Mouse (Mus musculus) midbrain, embryonic 11.5 days (tissue): ENCODE measurements around the gene Dpf1. TPM values are rescaled to one million over a fixed set of nuclear protein-coding genes. Genes with fewer than 3 reads are reported as not detected.

Experiments
- ATAC-seq: fragments of 200-750 bp; cut with Nextera tagmentation; 2 replicates; pipeline ENCODE4 v1.8.0; 2017; ENCODE audit warnings: moderate TSS enrichment, moderate library complexity; ENCODE audit not compliant: low FRiP score
- DNase-seq: peaks from one replicate; pipeline ENCODE4 v3.0.0; 2015; ENCODE audit warnings: low spot score; ENCODE audit errors: missing footprints
- H3K27ac ChIP-seq: fragments of 300-500 bp; sonication (generic); 2 replicates; pipeline ENCODE4 v1.5.1; 2014; ENCODE audit warnings: low read depth, low read length
- H3K27me3 ChIP-seq: fragments of 300-500 bp; sonication (generic); 2 replicates; pipeline ENCODE4 v1.6.1; 2014; ENCODE audit warnings: mild to moderate bottlenecking, low read length, moderate library complexity, mixed read lengths; ENCODE audit not compliant: control insufficient read depth, insufficient read depth
- H3K36me3 ChIP-seq: fragments of 300-500 bp; sonication (generic); 2 replicates; pipeline ENCODE4 v1.6.1; 2014; ENCODE audit warnings: mild to moderate bottlenecking, low read length, moderate library complexity, mixed read lengths; ENCODE audit not compliant: control insufficient read depth, insufficient read depth
- H3K4me1 ChIP-seq: fragments of 300-500 bp; sonication (generic); 2 replicates; pipeline ENCODE4 v1.6.1; 2014; ENCODE audit warnings: low read length; ENCODE audit not compliant: control insufficient read depth, insufficient read depth
- H3K4me2 ChIP-seq: fragments of 300-500 bp; sonication (generic); 2 replicates; pipeline ENCODE4 v1.6.1; 2014; ENCODE audit warnings: mild to moderate bottlenecking, moderate library complexity
- H3K4me3 ChIP-seq: fragments of 300-500 bp; sonication (generic); 2 replicates; pipeline ENCODE4 v1.5.1; 2014; ENCODE audit warnings: low read depth, low read length
- H3K9ac ChIP-seq: fragments of 300-500 bp; sonication (generic); 2 replicates; pipeline ENCODE4 v1.6.1; 2014; ENCODE audit warnings: low read length
- H3K9me3 ChIP-seq: fragments of 300-500 bp; sonication (generic); 2 replicates; pipeline ENCODE4 v1.6.1; 2016; ENCODE audit warnings: low read length; ENCODE audit not compliant: control insufficient read depth
- WGBS: fragments of 180-500 bp; shearing (Covaris S2); extraction: QIAGEN DNeasy Blood & Tissue Kit; methylation state at CpG from one replicate; pipeline ENCODE4 v1.1.7; 2014; 5-methylcytosine and 5-hydroxymethylcytosine counted together
- polyA plus RNA-seq: library from polyadenylated mRNA; unstranded; fragments of >200 nt; fragmentation: Nextera tagmentation; extraction: Ambion mirVana; gene quantifications from 2 replicates; pipeline ENCODE4 v1.2.1, GENCODE M21; 2014

Dpf1 gene
- polyA plus RNA-seq, 1 experiment from 2014 or later: 62.9 TPM

DNA sequence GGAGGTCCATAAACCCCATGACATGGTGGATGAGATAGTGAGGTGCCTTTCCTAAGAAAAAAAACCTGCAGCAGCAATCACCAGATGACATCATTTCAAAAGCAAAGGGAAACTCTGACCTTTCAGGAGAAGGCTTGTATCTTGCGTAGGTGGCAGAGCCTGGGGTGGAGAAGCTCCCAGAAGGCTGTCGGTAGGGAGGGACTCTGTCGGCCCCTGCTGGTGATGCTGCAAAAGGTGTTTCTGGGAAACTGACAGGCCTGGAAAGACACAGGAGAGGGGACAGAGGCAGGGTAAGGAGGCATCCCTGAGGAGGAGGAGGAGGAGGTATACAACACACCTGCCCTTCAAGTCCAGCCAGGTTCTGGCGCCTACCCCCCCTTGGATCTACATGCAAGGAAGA lies 60.3 kb downstream of the Dpf1 start:
- H3K27me3 ChIP-seq: no peaks in the 10 kb centered on the region
- peak; percentile 87 for DNase-seq
- H3K27ac ChIP-seq: no peak overlapping the region
- H3K4me3 ChIP-seq: no peak overlapping the region
- ATAC-seq: peak; percentile 72; the same call in 1 of the 2 replicates
- WGBS: 23% methylated on average over 4 of the region's 4 CpGs
- H3K36me3 ChIP-seq: peaks cover 3% of the 10 kb centered on the region
- no peak overlapping the region for H3K9ac ChIP-seq
- no peaks in the 10 kb centered on the region for H3K9me3 ChIP-seq
- no peak overlapping the region for H3K4me2 ChIP-seq
- H3K4me1 ChIP-seq: no peaks in the 10 kb centered on the region

DNA sequence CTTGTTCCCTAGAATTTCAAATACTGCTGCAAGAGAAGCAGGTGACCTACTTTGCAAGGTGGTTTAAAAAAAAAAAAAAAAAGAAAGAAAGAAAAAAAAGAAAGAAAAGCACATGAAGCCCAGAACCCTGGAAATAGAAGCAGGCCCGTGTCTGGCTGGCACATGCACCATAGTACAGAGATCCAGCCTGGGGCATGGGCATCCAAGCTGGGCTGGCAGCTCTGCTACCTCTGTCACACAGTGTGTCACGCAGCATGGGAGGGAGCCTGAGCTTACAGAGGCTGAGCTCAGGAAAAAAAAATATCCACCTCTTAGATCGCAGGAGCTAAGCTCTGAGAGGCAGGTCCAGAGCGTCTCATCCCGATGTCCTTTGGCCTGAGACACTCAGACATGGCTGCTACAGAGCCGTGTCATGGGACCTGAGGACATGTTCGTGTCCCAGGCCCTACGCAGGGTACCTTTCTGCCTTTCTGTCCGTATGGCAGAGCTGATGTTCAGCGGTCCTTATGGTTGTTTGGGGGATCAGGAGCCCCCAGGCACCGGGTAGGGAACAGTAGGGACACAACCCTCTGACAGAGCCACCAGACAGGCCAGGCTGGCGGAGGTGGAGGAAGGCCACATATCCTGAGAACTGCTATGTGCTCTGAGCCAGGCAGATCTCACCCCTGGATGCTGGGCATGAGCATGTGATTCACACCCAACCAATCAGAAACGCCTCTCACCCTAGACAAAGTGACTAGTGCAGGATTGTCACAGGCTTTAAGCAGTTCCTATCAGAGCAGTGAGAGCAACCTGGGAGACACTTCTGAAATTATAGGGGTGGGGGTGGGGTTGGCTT lies 63.6 kb downstream of the Dpf1 start:
- ATAC-seq (peak; percentile 74), DNase-seq (no peak)
- no peak overlapping the region; the same call in 1 of the 2 replicates for H3K9ac ChIP-seq
- H3K27ac ChIP-seq: no peak overlapping the region
- H3K4me1 ChIP-seq: no peaks in the 10 kb centered on the region
- no peak overlapping the region for H3K4me2 ChIP-seq
- WGBS: 83% methylated on average over 13 of the region's 13 CpGs
- no peaks in the 10 kb centered on the region for H3K9me3 ChIP-seq
- no peaks in the 10 kb centered on the region for H3K27me3 ChIP-seq
- H3K36me3 ChIP-seq: peaks cover 3% of the 10 kb centered on the region
- H3K4me3 ChIP-seq: no peak overlapping the region

Other genes with a start within 250 kb of the Dpf1 start
- gene Ryr1, start 178.8 kb upstream of the Dpf1 start, polyA plus RNA-seq: 0.30 and 0.55 TPM in 2 replicates
- gene Rasgrp4, start 169.1 kb upstream of the Dpf1 start, polyA plus RNA-seq: 0.28 and 0.48 TPM in 2 replicates
- 13.6 and 14.8 TPM in 2 replicates for gene Fam98c, start 147.7 kb upstream of the Dpf1 start, polyA plus RNA-seq
- 0.60 and 0.63 TPM in 2 replicates for gene Ggn, start 133.7 kb upstream of the Dpf1 start, polyA plus RNA-seq
- 4.9 and 5.1 TPM in 2 replicates for gene Spred3, start 133.5 kb upstream of the Dpf1 start, polyA plus RNA-seq
- 322 and 332 TPM in 2 replicates for gene Psmd8, start 123.2 kb upstream of the Dpf1 start, polyA plus RNA-seq
- gene Catsperg1, start 89.9 kb upstream of the Dpf1 start, polyA plus RNA-seq: 0.36 and 1.2 TPM in 2 replicates
- 0.22 and 0.43 TPM in 2 replicates for gene Kcnk6, start 71.4 kb upstream of the Dpf1 start, polyA plus RNA-seq
- gene Yif1b, start 65.6 kb upstream of the Dpf1 start, polyA plus RNA-seq: 77.1 and 81.5 TPM in 2 replicates
- 2.4 and 2.7 TPM in 2 replicates for gene 2200002D01Rik, start 55.5 kb upstream of the Dpf1 start, polyA plus RNA-seq
- gene Spint2, start 22.0 kb upstream of the Dpf1 start, polyA plus RNA-seq: 16.5 and 18.3 TPM in 2 replicates
- gene Ppp1r14a, start 14.6 kb upstream of the Dpf1 start, polyA plus RNA-seq: 21.6 and 21.8 TPM in 2 replicates
- 5.8 and 7.8 TPM in 2 replicates for gene Sipa1l3, start 214.7 kb downstream of the Dpf1 start, polyA plus RNA-seq